In the genomic region with DNA sequence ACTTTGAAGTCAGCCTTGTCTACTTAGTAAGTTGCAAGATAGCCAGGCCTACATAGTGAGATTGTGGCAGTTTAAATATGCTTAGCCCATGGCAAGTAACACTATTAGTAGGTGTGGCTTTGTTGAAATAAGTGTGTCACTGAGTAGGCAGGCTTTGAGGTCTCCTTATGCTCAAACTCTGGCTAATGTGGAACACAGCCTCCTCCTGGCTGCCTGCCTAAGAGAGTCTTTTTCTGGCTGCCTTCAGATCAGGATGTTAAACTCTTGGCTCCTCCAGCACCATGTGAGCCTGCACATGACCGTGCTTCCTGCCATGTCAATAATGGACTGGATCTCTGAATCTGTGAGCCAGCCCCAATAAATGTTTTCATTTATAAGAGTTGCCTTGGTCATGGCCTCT, we compare ENCODE assay signal across 13 mouse cellular contexts. TPM values are rescaled to one million over a fixed set of nuclear protein-coding genes. Genes with fewer than 3 reads are reported as not detected.
DNase-seq lines count a peak whose midpoint lies in the region; ATAC-seq lines count a peak whose summit lies in the region.
"Had no signal": no experiment of that assay in that cellular context is flagged by ENCODE, and none has a peak within 500 bp of the region (broad histone marks: within the 10 kb centered on the region; RNA-seq: fewer than 3 reads in every experiment).

No protein-coding gene starts in this region.

- no peak overlapping the region for H3K4me3 ChIP-seq in kidney, embryonic 15.5 days (replicated peaks)
- H3K4me3 ChIP-seq in hindbrain, embryonic 16.5 days (ENCODE audit: low read length) = no peak overlapping the region
- H3K4me3 ChIP-seq: embryonic facial prominence, embryonic 12.5 days; hindbrain, embryonic 15.5 days; neural tube, embryonic 13.5 days had no signal

- peak; percentile 59 for DNase-seq in kidney, adult 11 months
- peak; percentile 70 for DNase-seq in cerebellum, adult 9-11 months
- peak; percentile 15 for DNase-seq in kidney, postnatal 14 days
- peak; percentile 4 for DNase-seq in right cerebral cortex, postnatal 4 days
- DNase-seq in spleen, postnatal 36 days (ENCODE audit: low spot score in 2 of 2) = no peak
- no peak for DNase-seq in embryo, embryonic 10 days (ENCODE audit: low spot score)

- H3K4me1 ChIP-seq in kidney, embryonic 15.5 days = no peaks in the 10 kb centered on the region
- H3K4me1 ChIP-seq in hindbrain, embryonic 16.5 days (ENCODE audit: control insufficient read depth, insufficient read depth, low read depth, low read length) = no peaks in the 10 kb centered on the region
- H3K4me1 ChIP-seq: embryonic facial prominence, embryonic 12.5 days; hindbrain, embryonic 15.5 days; neural tube, embryonic 13.5 days had no signal

- no peaks in the 10 kb centered on the region for H3K27me3 ChIP-seq in kidney, embryonic 15.5 days
- H3K27me3 ChIP-seq in hindbrain, embryonic 16.5 days (replicated peaks; ENCODE audit: control insufficient read depth, insufficient read depth, low read length) = no peaks in the 10 kb centered on the region
- H3K27me3 ChIP-seq: embryonic facial prominence, embryonic 12.5 days; hindbrain, embryonic 15.5 days; neural tube, embryonic 13.5 days had no signal

- 78% methylated on average over 1 of the region's 1 CpGs for WGBS in kidney, embryonic 15.5 days
- 88% methylated on average over 1 of the region's 1 CpGs for WGBS in hindbrain, embryonic 16.5 days

- H3K27ac ChIP-seq in kidney, embryonic 15.5 days = no peak overlapping the region
- H3K27ac ChIP-seq in hindbrain, embryonic 16.5 days (ENCODE audit: low read depth, low read length) = no peak overlapping the region
- H3K27ac ChIP-seq: embryonic facial prominence, embryonic 12.5 days; hindbrain, embryonic 15.5 days; liver, embryonic 14.5 days; neural tube, embryonic 13.5 days had no signal

- H3K36me3 ChIP-seq in kidney, embryonic 15.5 days = no peaks in the 10 kb centered on the region
- no peaks in the 10 kb centered on the region for H3K36me3 ChIP-seq in hindbrain, embryonic 16.5 days (ENCODE audit: control insufficient read depth, insufficient read depth, low read length)
- H3K36me3 ChIP-seq: embryonic facial prominence, embryonic 12.5 days; hindbrain, embryonic 15.5 days; neural tube, embryonic 13.5 days had no signal

- no peak overlapping the region for H3K9ac ChIP-seq in kidney, embryonic 15.5 days
- H3K9ac ChIP-seq in hindbrain, embryonic 16.5 days (ENCODE audit: low read depth, low read length) = no peak overlapping the region
- H3K9ac ChIP-seq: embryonic facial prominence, embryonic 12.5 days; hindbrain, embryonic 15.5 days; liver, embryonic 14.5 days; neural tube, embryonic 13.5 days had no signal

- ATAC-seq in kidney, embryonic 15.5 days (replicated peaks; ENCODE audit: low FRiP score) = no peak
- ATAC-seq in hindbrain, embryonic 16.5 days = no peak

- no peak overlapping the region for H3K4me2 ChIP-seq in kidney, embryonic 15.5 days
- H3K4me2 ChIP-seq in hindbrain, embryonic 16.5 days (ENCODE audit: low read length) = no peak overlapping the region
- H3K4me2 ChIP-seq: embryonic facial prominence, embryonic 12.5 days; hindbrain, embryonic 15.5 days; neural tube, embryonic 13.5 days had no signal

- H3K9me3 ChIP-seq in kidney, embryonic 15.5 days (replicated peaks) = no peaks in the 10 kb centered on the region
- no peaks in the 10 kb centered on the region for H3K9me3 ChIP-seq in hindbrain, embryonic 16.5 days (ENCODE audit: control insufficient read depth, low read length)
- H3K9me3 ChIP-seq: embryonic facial prominence, embryonic 12.5 days; G1E; hindbrain, embryonic 15.5 days; neural tube, embryonic 13.5 days had no signal

RNA-seq across cellular contexts. Expression of gene 1810013L24Rik, which starts 8.5 kb away (rescaled TPM):
- polyA plus RNA-seq in kidney, embryonic 15.5 days (2015; fragmentation: Nextera tagmentation; extraction: Ambion mirVana) = 20.4 and 20.8 TPM in 2 replicates
- 23.8 and 24.5 TPM in 2 replicates for polyA plus RNA-seq in hindbrain, embryonic 16.5 days (2015; fragmentation: Nextera tagmentation; extraction: Ambion mirVana)

RNA-seq across cellular contexts. Expression of gene Usp7, which starts 29.3 kb away (rescaled TPM):
- polyA plus RNA-seq in kidney, embryonic 15.5 days (2015; fragmentation: Nextera tagmentation; extraction: Ambion mirVana) = 26.4 and 31.3 TPM in 2 replicates
- 23.9 and 25.5 TPM in 2 replicates for polyA plus RNA-seq in hindbrain, embryonic 16.5 days (2015; fragmentation: Nextera tagmentation; extraction: Ambion mirVana)

Comparison
In these comparisons a context has a peak if more than half of its experiments do, and no peak if none do; other contexts are left out.
1. DNase-seq: peak in kidney, adult 11 months (single experiment), cerebellum, adult 9-11 months (single experiment), kidney, postnatal 14 days (single experiment) and right cerebral cortex, postnatal 4 days (single experiment); none in spleen, postnatal 36 days (0 of 2) and embryo, embryonic 10 days (single experiment).